Mouse (Mus musculus) limb, embryonic 10.5 days (tissue): ENCODE results near the gene Ascc2. TPM values are rescaled to one million over a fixed set of nuclear protein-coding genes. Genes with fewer than 3 reads are reported as not detected.

Experiments
- DNase-seq: peaks from one replicate; pipeline ENCODE4 v3.0.0-alpha.2; 2017; ENCODE audit warnings: low spot score
- H3K27ac ChIP-seq: fragments of 300-500 bp; sonication (generic); 2 replicates; pipeline ENCODE4 v1.5.1; 2016; ENCODE audit warnings: mild to moderate bottlenecking
- H3K27me3 ChIP-seq: fragments of 300-500 bp; sonication (generic); 2 replicates; pipeline ENCODE4 v1.6.1; 2016; ENCODE audit warnings: low read depth, mild to moderate bottlenecking; ENCODE audit not compliant: poor library complexity, severe bottlenecking
- H3K36me3 ChIP-seq: fragments of 300-500 bp; sonication (generic); 2 replicates; pipeline ENCODE4 v1.6.1; 2016; ENCODE audit warnings: mild to moderate bottlenecking, moderate library complexity
- H3K4me1 ChIP-seq: fragments of 300-500 bp; sonication (generic); 2 replicates; pipeline ENCODE4 v1.6.1; 2016
- H3K4me3 ChIP-seq: fragments of 300-500 bp; sonication (generic); 2 replicates; pipeline ENCODE4 v1.5.1; 2016; ENCODE audit warnings: mild to moderate bottlenecking, moderate library complexity
- H3K9me3 ChIP-seq: fragments of 300-500 bp; sonication (generic); replicated peaks from 2 replicates; pipeline ENCODE4 v1.6.1; 2016; ENCODE audit warnings: mild to moderate bottlenecking
- WGBS: fragments of 180-500 bp; shearing (Covaris S2); methylation state at CpG from one replicate; pipeline ENCODE4 v1.1.7; 2016; 5-methylcytosine and 5-hydroxymethylcytosine counted together
- polyA plus RNA-seq: library from polyadenylated mRNA; unstranded; fragments of >200 nt; fragmentation: Nextera tagmentation; extraction: Ambion mirVana; gene quantifications from 2 replicates; pipeline ENCODE4 v1.2.1, GENCODE M21; 2016

Gene Ascc2
- 40.3 and 40.5 TPM in 2 replicates for polyA plus RNA-seq

GRCm38 (mm10) chr11:4637534-4638234 is at the start of gene Ascc2:
Gene Ascc2 (plus strand): TSS chr11:4637747.
- peak; percentile 99 for DNase-seq
- no peaks in the 10 kb centered on the region for H3K9me3 ChIP-seq
- peaks cover 19% of the 10 kb centered on the region for H3K4me1 ChIP-seq
- peak within 1 kb of the TSS; percentile 95 for H3K4me3 ChIP-seq
- WGBS = under 1% methylated on average over 35 of the region's 35 CpGs
- peak within 1 kb of the TSS; percentile 86 for H3K27ac ChIP-seq
- H3K27me3 ChIP-seq = no peaks in the 10 kb centered on the region
- H3K36me3 ChIP-seq = peaks cover 27% of the 10 kb centered on the region

DNA sequence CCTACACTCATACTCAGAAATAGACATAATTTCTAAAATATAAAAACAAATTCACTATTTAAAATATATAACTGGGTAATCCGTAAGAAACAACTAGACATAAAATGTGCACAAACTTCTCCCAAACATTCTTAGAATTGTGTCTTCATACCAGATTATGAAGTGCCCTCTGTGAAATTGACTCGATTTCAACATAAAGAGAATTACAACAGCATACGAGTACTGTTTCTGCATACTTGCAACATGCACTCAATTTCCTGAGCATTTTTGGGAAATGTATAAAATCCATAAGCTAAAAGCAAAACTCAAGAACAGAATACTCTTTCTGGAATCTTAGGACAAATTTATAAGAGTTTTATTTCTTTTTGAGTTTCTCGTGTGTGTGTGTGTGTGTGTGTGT is 45.7 kb upstream of the Ascc2 start:
- Histone ChIP-seq H3K27me3 (no peaks in the 10 kb centered on the region), H3K27ac (no peak overlapping the region), H3K9me3 (no peaks in the 10 kb centered on the region), H3K4me1 (peaks cover 14% of the 10 kb centered on the region), H3K4me3 (no peak overlapping the region), H3K36me3 (peaks cover 10% of the 10 kb centered on the region; the same call in 1 of the 2 replicates)
- 93% methylated on average over 4 of the region's 4 CpGs for WGBS
- no peak for DNase-seq

- DNase-seq = no peak
- H3K4me1 ChIP-seq = peaks cover 14% of the 10 kb centered on the region
- H3K9me3 ChIP-seq = no peaks in the 10 kb centered on the region
- no peak overlapping the region for H3K27ac ChIP-seq
- no peaks in the 10 kb centered on the region for H3K27me3 ChIP-seq
- H3K4me3 ChIP-seq = peak overlapping the region; percentile 87
- H3K36me3 ChIP-seq = 0 out of 2 replicates have a peak, but pooled peaks cover 5% of the 10 kb centered on the region
- 56% methylated on average over 5 of the region's 5 CpGs for WGBS
These were observed 44.1 kb upstream of the Ascc2 start for GRCm38 (mm10) chr11:4593491-4593848.

DNA sequence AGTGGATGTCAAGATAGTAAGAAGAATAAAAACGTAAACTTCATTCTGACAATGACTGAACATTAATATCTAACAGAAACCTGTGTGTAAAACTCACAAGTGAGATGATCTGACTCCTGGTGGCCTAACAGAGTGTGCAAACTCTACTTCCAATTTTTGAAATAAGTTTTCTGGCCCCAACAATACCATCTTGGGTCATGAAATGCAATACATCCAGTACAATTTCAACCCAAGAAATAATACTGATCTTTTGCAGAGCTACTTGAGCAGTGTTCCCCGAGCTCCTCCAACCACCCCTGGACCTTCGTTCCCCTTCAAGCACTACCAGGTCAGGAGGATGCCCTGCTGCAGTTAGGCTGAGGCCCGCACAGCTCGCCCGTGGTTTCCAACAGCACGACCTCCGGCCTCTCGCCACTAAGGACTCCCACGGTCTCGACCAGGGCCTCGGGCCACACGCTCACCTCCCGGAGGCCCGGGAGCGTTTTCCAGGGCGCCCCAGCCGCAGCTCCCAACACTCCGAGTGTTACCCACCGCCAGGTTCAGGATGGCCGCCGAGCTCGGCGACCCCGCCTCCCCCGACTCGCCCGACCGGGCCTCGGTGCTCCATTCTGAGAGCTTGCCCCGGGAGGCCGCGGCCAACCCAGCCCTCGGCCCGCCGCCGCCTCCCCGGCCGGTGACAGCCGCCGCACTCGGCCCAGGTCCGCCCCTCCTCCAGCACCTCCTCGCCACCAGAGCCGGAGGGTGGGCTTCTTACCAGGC is 43.5 kb upstream of the Ascc2 start:
- Histone ChIP-seq H3K4me1 (peaks cover 14% of the 10 kb centered on the region), H3K36me3 (0 out of 2 replicates have a peak, but pooled peaks cover 5% of the 10 kb centered on the region), H3K27ac (peak overlapping the region; percentile 99), H3K4me3 (peak overlapping the region; percentile 87), H3K9me3 (no peaks in the 10 kb centered on the region), H3K27me3 (no peaks in the 10 kb centered on the region)
- DNase-seq = no peak
- WGBS = 1% methylated on average over 45 of the region's 45 CpGs

DNA sequence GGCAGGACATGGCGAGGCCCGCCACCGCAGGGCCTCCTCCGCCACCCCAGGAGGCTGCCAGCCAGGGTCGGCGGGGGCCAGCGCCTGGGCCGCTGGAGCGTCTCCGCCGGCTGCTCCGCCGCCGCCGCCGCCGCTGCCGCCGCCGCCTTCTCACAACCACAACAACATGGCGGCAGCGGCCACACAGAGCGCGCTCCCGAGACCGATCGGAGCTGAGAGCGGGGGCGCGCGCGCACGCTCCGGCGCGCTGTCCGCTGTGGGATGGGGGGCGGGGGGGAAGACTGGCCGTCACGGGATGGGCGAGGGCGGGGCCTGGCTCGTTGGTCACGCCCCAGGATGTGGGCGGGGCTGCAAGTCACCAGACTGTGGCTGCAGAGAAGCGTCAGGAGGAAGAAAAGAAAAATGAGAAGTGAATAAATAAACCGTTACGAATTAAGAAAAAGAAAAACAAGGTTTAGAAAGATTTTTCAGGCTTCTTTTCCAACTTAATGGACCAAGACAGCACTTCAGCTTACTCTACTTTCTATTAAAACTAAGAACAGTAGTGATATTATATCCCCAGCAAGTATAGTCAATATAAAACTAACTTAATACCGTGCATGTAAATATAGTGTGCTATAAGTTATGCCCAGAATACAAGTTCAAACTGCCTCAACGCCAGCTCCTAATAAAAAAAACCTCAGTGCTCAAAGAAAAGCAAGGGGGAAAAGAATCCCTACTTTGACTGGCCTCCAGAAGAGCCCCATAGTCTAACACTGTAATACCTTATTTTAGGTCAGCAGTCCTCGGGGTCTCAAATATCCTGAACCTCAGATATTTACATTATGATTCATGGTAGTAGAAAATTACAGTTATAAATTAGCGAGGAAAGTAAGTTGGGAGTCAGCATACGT is 42.7 kb upstream of the Ascc2 start, which contains the start of gene Mtmr3:
Gene Mtmr3, minus strand, starts transcription at position 256 of the 893 bp plus-strand sequence.
- H3K4me3 ChIP-seq = peak within 1 kb of the TSS; percentile 87
- H3K9me3 ChIP-seq = no peaks in the 10 kb centered on the region
- peaks cover 14% of the 10 kb centered on the region for H3K4me1 ChIP-seq
- peak; percentile 98 for DNase-seq
- 0 out of 2 replicates have a peak, but pooled peaks cover 2% of the 10 kb centered on the region for H3K36me3 ChIP-seq
- 5% methylated on average over 53 of the region's 53 CpGs for WGBS
- peak within 1 kb of the TSS; percentile 99 for H3K27ac ChIP-seq
- no peaks in the 10 kb centered on the region for H3K27me3 ChIP-seq

GRCm38 (mm10) chr11:4598411-4598810 is 39.1 kb upstream of the Ascc2 start:
- Histone ChIP-seq H3K36me3 (no peaks in the 10 kb centered on the region), H3K27ac (no peak overlapping the region), H3K9me3 (no peaks in the 10 kb centered on the region), H3K27me3 (no peaks in the 10 kb centered on the region), H3K4me1 (peaks cover 20% of the 10 kb centered on the region), H3K4me3 (no peak overlapping the region)
- DNase-seq = no peak
- 98% methylated on average over 2 of the region's 2 CpGs for WGBS

GRCm38 (mm10) chr11:4599916-4600315 is 37.6 kb upstream of the Ascc2 start:
- H3K27ac ChIP-seq = no peak overlapping the region
- no peaks in the 10 kb centered on the region for H3K9me3 ChIP-seq
- DNase-seq = no peak
- H3K36me3 ChIP-seq = no peaks in the 10 kb centered on the region
- 97% methylated on average over 3 of the region's 3 CpGs for WGBS
- H3K4me3 ChIP-seq = no peak overlapping the region
- H3K4me1 ChIP-seq = peaks cover 33% of the 10 kb centered on the region
- H3K27me3 ChIP-seq = no peaks in the 10 kb centered on the region

- Histone ChIP-seq H3K36me3 (no peaks in the 10 kb centered on the region), H3K4me3 (no peak overlapping the region), H3K27ac (no peak overlapping the region), H3K27me3 (no peaks in the 10 kb centered on the region), H3K4me1 (peaks cover 37% of the 10 kb centered on the region), H3K9me3 (no peaks in the 10 kb centered on the region)
- no peak for DNase-seq
- WGBS = 91% methylated on average over 5 of the region's 5 CpGs
These were observed 35.7 kb upstream of the Ascc2 start for GRCm38 (mm10) chr11:4601890-4602289.

- 50% methylated on average over 12 of the region's 12 CpGs for WGBS
- no peak overlapping the region for H3K4me3 ChIP-seq
- DNase-seq = no peak
- no peaks in the 10 kb centered on the region for H3K36me3 ChIP-seq
- H3K27ac ChIP-seq = peak overlapping the region; percentile 67; the same call in 1 of the 2 replicates
- no peaks in the 10 kb centered on the region for H3K27me3 ChIP-seq
- no peaks in the 10 kb centered on the region for H3K9me3 ChIP-seq
- peaks cover 37% of the 10 kb centered on the region for H3K4me1 ChIP-seq
These were observed 34.7 kb upstream of the Ascc2 start for GRCm38 (mm10) chr11:4602691-4603441.

DNA sequence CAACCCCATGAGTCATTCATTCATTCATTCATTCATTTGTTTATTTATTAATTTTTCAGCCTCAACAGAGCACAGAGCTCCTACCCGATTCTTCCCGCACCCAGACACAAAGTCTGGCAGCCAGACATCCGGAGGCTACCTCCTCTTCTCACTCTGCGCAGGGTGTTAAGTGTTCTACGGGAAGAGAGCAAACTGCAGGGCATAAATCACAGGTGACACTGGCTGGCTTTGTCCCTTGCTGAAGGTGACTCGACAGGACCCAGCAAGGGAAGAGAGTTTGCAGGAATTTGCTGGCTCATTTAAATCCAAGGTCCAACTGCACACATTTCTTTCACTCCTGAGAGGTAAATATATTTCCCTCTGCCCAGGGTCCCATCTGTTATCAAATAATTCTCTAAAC is 33.1 kb upstream of the Ascc2 start:
- Histone ChIP-seq H3K36me3 (no peaks in the 10 kb centered on the region), H3K9me3 (no peaks in the 10 kb centered on the region), H3K27ac (no peak overlapping the region), H3K27me3 (no peaks in the 10 kb centered on the region), H3K4me1 (peaks cover 37% of the 10 kb centered on the region), H3K4me3 (no peak overlapping the region)
- WGBS = 6% methylated on average over 6 of the region's 6 CpGs
- DNase-seq = no peak

DNA sequence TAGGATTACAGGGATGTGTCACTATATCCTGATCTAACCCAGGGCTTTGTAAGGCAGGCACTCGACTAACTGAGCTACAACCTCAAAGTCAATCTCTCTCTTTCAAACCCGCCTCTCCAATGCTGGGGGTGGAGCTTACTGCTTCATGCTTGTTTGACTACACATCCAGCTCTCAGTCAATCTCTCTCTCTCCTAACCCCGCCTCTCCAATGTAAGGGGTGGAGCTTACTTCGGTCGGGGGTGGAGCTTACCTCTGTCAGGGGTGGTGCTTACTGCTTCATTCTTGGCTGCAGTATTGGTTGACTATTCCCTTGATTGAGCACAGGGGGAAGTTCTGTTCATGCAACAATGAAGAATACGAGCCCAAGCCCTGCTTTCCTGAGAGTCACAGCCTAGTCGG is 32.1 kb upstream of the Ascc2 start:
- H3K4me3 ChIP-seq = no peak overlapping the region
- H3K27ac ChIP-seq = no peak overlapping the region
- peaks cover 37% of the 10 kb centered on the region for H3K4me1 ChIP-seq
- 48% methylated on average over 7 of the region's 7 CpGs for WGBS
- H3K27me3 ChIP-seq = no peaks in the 10 kb centered on the region
- no peaks in the 10 kb centered on the region for H3K36me3 ChIP-seq
- no peak for DNase-seq
- no peaks in the 10 kb centered on the region for H3K9me3 ChIP-seq

DNA sequence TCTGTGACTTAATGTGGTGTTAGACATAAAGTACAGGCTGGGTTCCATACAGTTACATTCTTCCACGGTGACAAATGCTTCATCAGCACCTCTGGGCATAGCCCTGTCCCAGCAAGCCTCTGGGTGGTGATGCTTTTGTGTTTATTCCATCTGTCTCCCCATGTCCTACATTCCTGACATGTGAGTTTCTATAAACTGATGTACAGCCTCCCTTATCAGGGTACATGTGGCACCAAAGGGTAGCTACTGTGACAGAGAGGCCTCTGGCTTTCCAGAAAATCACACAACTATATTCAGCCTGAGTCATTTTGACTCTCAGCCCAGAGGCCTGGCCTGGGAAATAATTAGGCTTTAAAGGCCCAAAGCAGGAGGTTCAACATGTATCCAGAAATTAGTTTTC is 31.0 kb upstream of the Ascc2 start:
- no peaks in the 10 kb centered on the region for H3K36me3 ChIP-seq
- no peak for DNase-seq

More for the DNA sequence above, 31.0 kb upstream of the Ascc2 start:
- no peaks in the 10 kb centered on the region for H3K27me3 ChIP-seq
- no peaks in the 10 kb centered on the region for H3K9me3 ChIP-seq
- H3K4me1 ChIP-seq = peaks cover 37% of the 10 kb centered on the region
- H3K4me3 ChIP-seq = no peak overlapping the region
- WGBS = 78% methylated on average over 1 of the region's 1 CpGs
- H3K27ac ChIP-seq = no peak overlapping the region
